Mouse (Mus musculus) brain, embryonic 14.5 days (tissue): Measurements from ENCODE around the gene Mettl24.

ENCODE experiments used
- CTCF ChIP-seq: fragments of 200-500 bp; IDR thresholded peaks from 2 replicates; pipeline ENCODE4 v1.5.1; 2012; ENCODE audit warnings: inconsistent platforms, mild to moderate bottlenecking, moderate library complexity, borderline replicate concordance; ENCODE audit not compliant: insufficient read depth, insufficient read length; ENCODE audit errors: extremely low read depth
- POLR2A ChIP-seq: fragments of 200-500 bp; IDR thresholded peaks from 2 replicates; pipeline ENCODE4 v1.6.1; 2012; ENCODE audit warnings: mild to moderate bottlenecking, inconsistent platforms, borderline replicate concordance; ENCODE audit not compliant: poor library complexity, insufficient read depth, insufficient read length, severe bottlenecking; ENCODE audit errors: extremely low read depth

DNA sequence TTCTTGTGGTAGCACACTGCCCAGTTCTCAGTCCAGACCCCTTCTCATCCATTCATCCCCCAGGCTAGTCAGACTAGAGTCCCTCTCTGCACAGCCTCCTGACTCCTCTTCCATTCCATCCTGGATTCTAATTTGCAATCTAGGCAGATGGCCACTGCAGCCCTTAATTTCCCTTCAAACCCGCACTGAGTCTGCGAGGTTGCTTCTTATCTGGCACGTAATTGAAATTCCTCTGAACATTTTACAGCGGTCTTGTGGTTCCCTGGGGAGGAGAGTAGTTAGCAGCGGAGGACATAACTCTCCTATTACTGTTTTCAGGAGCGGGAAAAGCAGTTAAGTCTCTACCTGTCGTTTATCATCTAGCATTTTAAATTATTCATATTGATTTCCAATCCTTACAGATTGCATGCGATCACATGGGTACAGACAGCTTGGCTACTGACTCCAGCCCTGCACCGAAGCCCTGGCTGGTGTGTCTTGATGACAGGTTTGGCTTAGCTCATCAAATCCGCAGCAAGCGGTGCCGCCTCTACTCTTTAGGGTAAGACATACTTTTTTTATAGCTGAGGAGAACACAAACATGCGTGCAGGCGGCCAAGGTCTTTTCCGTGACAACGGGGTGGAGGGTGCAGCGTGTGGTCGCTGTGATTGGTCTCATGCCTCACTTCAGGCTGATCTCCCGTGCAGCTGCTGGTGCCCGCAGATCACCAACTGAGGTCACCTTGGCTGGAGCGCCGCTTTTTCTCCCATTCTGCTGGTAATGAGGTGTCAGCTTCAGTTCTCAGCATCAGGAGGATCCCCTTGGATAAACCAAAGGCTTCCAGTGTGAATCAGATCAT lies 54.4 kb downstream of the Mettl24 start:
- TF ChIP-seq CTCF = no peak
- no peak for TF ChIP-seq POLR2A
